Mouse (Mus musculus): ENCODE results near the gene Plekha8.

GRCm38 (mm10) chr6:54588212-54588611 lies 6.7 kb upstream of the Plekha8 start:
- TF ChIP-seq ZC3H11A (IDR thresholded peaks at IDR 0.05; ENCODE audit: borderline replicate concordance, low read depth, low read length) (no peak), MAFK (IDR thresholded peaks at IDR 0.05; ENCODE audit: insufficient read depth, low read depth, low read length) (no peak), CHD2 (IDR thresholded peaks at IDR 0.05; ENCODE audit: low read depth, low read length) (no peak), HCFC1 (IDR thresholded peaks at IDR 0.05; ENCODE audit: borderline replicate concordance, insufficient read depth, low read length) (no peak)
